Mouse (Mus musculus) liver, adult 2 months (tissue): Measurements from ENCODE around the gene Tmprss15.

ENCODE experiments used
- CTCF ChIP-seq: fragments of 200-500 bp; IDR thresholded peaks from 2 replicates; pipeline ENCODE4 v1.5.1; 2011; ENCODE audit warnings: low read depth, low read length, control low read depth
- POLR2A ChIP-seq: fragments of 200-500 bp; IDR thresholded peaks from 2 replicates; pipeline ENCODE4 v1.6.1; 2011; ENCODE audit warnings: low read length, control low read depth; ENCODE audit not compliant: insufficient read depth; ENCODE audit errors: extremely low read depth

GRCm38 (mm10) chr16:78976384-78976783 lies 114.5 kb downstream of the Tmprss15 start:
- TF ChIP-seq POLR2A (no peak), CTCF (no peak)
